Mouse (Mus musculus) adrenal gland (tissue): ENCODE data around the gene Dnah1.

Source experiments
- intact Hi-C: fragments of 180-260 bp; cut with DNase I; formaldehyde crosslinking; loops from one replicate; pipeline ENCODE4 v1.15.1; 2025

The Dnah1 gene

DNA sequence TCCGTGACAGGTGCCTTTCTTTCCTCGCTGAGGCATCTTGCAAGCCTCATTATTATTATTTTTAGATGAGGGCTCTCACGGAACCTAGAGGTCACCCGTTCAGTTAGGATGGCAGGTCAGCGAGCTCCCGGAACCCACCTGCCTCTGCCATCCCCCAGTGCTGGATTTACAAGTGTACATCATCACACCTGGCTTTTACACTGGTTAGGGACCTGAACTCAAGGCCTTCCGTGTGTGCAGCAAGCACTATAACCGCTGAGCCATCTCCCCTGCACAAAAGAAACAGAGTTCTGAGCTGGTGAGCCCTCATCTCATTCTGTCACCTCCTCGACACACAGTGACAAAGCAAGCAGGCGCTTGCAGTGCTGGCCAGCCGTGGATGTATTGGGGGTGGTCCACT lies 2.5 kb downstream of the Dnah1 start:
- intact Hi-C loops, result loop anchor here (5.0 kb wide), 1 partner anchor 39 kb away; no protein-coding TSS in a partner anchor

DNA sequence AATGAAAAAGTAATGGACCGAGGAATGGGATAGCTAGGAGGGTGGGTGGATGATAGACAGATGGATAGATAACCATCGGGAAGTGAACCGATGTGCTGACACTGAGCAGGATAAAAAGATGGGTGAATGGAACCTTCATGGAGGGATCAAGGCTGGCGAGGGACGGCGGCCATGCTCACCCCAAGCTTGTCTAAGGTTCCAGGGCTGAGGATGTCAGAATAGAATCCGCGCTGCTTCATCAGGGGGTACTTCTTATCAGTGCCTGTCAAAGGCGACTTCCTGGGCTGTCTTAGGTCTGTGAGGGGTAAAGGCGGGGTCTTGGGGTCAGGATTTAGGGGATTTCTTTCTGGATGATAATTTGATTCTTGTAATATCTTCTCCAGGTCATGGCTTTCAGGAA lies 4.2 kb downstream of the Dnah1 start:
- intact Hi-C loops, result no loop called here

GRCm38 (mm10) chr14:31317754-31318153 lies 5.9 kb downstream of the Dnah1 start:
- intact Hi-C loops, result no loop called here

DNA sequence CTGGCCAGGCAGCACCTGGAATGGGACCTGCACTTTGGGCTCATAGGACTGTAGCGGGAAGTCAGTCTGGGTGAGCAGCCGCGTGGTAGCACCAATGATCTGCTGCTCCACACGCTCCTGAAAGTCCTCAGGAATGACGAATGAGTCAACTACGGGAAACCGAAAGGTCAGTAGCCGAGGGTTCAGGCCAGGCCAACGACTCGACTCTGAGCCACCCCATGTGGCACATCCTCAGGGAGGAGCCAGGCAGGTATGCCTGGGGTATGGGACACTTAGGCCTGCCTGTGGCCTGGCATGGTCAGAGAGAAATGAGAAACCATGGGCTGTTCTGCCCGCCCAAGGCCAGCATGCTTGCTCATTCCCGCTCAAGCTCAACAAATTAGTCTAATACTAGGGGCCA lies 7.1 kb downstream of the Dnah1 start:
- intact Hi-C loops, result no loop called here

DNA sequence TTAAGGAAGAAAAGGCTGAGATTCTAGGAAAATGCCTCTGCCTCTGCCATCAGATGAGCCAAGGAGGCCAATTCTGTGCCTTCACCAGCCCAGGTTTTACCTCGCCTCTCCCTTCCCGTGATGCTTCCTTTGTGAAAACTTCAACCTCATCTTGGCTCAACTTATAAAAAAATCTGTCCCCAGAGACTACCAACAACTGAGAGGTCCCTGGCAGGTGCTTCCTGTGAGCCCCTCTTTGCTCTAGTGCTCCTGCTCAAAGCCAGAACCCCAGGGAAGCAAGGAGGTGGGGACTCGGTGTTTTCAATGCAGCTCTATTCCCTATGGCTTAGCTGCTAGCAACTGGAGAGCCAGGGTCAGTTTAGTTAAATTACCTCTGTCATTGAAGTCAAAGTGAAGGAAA lies 10.5 kb downstream of the Dnah1 start:
- intact Hi-C loops, result no loop called here

- intact Hi-C loops, result no loop called here
These were observed 38.0 kb downstream of the Dnah1 start for GRCm38 (mm10) chr14:31285728-31286127.

GRCm38 (mm10) chr14:31272164-31272563 lies 51.5 kb downstream of the Dnah1 start:
- intact Hi-C loops, result loop anchor here (2.0 to 5.0 kb wide), 2 partner anchors 55 to 201 kb away; no protein-coding TSS in a partner anchor

DNA sequence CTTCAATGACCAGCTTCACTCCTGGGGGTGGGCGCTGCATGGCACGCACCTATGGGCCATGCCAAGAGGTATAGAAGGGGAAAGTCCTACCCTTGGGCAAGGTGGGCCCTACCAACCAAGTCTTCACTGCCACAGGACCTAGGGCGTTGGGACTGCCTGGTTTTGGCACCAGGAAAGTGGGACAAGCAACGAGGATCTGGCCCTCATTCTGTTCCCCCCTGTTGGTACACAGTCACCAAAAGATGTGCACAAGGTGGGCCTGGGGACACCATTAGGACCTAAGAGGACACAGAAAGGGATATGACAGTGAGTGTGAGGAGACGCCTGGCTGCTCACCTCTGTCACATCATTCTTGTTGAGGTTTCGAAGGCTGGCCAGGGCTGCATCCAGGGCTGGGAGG lies 52.6 kb downstream of the Dnah1 start:
- intact Hi-C loops, result loop anchor here (5.0 kb wide), 1 partner anchor 56 kb away; no protein-coding TSS in a partner anchor

GRCm38 (mm10) chr14:31269456-31270100 lies 54.1 kb downstream of the Dnah1 start:
- intact Hi-C loops, result loop anchor here (5.0 kb wide), 1 partner anchor 58 kb away; no protein-coding TSS in a partner anchor

DNA sequence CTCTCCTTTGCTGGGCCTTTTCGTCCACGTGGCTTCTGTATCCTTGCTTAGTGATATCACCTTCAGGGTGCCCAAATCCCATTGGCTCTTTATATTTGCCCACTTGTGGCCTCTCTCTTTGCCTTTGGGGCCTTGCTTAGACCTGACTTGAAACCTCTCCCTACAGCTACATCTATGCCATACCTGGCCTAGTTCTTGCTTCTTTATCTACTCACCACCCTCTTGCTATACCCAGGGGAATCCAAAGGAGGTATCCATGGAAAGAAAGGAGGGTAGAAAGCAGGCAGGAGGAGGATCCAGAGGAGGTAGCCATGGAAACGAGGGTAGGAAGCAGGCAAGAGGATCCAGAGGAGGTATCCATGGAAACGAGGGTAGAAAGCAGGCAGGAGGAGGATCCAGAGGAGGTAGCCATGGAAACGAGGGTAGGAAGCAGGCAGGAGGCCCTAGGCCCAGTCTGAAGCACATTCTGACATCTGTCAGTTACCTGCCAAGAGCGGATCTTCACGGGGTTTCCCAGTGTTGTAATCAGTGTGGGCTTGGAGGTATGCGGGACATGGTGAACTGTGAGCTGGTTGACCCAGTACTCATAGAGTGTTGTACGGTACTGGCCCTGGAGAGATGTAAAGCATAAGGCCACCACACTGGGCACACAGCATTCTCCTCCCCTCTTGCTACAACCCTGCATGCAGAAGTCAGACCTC lies 55.2 kb downstream of the Dnah1 start:
- intact Hi-C loops, result no loop called here

GRCm38 (mm10) chr14:31267649-31268048 lies 56.0 kb downstream of the Dnah1 start:
- intact Hi-C loops, result no loop called here

DNA sequence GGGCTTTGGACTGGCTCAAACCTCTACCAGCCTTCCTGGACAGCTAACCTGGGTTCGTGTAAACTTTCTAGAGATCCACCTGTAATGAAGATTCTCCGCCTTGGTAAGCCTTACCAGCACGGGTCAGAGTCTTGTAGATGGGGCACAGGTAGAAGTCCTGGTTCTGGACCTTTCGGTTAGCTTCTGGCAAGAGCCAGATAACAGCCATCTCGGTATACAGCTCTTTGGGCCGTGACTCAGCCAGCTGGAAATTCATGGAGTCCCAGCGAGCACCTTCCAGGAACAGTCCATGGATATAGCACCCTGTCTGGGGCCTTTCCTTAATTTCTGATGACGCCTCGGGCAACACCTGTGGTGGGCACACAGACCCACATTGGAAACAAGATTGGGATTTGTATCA lies 62.8 kb downstream of the Dnah1 start:
- intact Hi-C loops, result no loop called here

GRCm38 (mm10) chr14:31260374-31260773 lies 63.3 kb downstream of the Dnah1 start:
- intact Hi-C loops, result no loop called here

- intact Hi-C loops, result no loop called here
These were observed 65.1 kb downstream of the Dnah1 start for GRCm38 (mm10) chr14:31258476-31259050.

DNA sequence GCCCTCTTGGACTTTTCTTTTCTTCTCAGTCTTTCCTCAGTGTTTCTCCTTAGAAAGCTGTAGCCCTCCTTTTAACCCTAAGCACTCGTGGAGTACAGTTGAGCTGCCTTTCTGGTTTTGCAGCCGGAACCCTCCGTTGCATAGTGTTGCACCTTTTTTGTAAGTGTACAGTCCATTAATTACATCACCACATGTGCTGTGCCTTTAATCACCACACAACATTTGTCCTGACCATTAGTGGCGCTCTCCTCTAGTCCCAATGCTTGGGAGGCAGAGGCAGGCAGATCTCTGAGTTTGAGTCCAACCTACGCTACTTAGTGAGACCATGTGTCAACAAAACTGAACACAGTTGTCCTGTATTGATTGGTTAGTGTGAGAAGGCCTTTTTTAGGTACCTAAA lies 71.6 kb downstream of the Dnah1 start:
- intact Hi-C loops, result no loop called here

- intact Hi-C loops, result no loop called here
These were observed 72.1 kb downstream of the Dnah1 start for GRCm38 (mm10) chr14:31251626-31252025.

DNA sequence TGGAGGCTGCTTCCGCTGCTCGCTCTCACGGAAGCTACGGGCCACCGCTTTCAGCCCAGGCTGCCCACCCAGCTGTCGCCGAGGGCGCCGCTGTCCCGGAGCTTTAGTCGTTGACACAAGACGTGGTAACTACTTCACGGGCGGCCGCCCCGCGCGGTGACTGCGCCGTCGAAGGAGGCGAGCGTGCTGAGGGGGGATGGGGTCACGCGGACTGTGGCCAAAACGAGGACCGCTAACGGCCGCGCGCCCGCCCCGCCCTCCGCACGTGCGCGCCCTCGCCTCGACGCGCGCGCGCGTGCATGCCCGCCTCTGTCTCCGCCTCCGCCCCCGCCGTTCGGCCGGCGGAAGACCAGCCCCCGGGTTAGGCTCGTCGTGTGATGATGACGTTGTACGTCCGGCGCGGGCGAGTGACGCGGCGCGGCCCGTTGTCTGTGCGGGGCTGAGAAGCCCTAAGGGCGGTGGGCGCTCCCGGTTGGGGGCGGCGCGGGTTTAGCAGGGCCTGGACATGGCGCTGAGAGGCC lies 72.6 kb downstream of the Dnah1 start, which contains the start of the genes Phf7 and Bap1:
Phf7 (minus strand) TSS at position 234 of the 521 bp plus-strand sequence.
Bap1 (plus strand) TSS at position 367 of the 521 bp plus-strand sequence.
- intact Hi-C loops, result no loop called here

- intact Hi-C loops, result no loop called here
These were observed 73.2 kb downstream of the Dnah1 start for GRCm38 (mm10) chr14:31250222-31251083.

DNA sequence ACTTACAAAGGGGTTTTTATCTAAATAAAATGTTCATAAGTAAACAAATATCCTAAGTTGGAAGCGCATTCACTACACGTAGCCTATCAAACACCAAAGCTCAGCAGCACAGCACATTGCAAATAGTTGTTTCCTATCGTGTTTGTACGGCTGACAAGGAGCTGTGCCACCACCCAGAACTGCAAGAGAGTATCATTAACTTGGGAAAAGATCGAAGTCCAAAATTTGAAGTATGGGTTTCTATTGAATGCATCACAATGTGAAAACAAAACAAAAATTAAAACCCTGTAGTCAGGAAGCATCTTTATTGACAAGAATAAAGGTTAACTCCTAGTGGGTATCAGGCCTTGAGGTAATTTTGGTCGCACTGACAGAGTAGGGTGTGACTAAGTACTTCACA lies 75.3 kb downstream of the Dnah1 start:
- intact Hi-C loops, result loop anchor here (5.0 kb wide), 1 partner anchor 36 kb away; no protein-coding TSS in a partner anchor

GRCm38 (mm10) chr14:31245946-31246345 lies 77.8 kb downstream of the Dnah1 start:
- intact Hi-C loops, result loop anchor here (5.0 kb wide), 1 partner anchor 34 kb away; no protein-coding TSS in a partner anchor

DNA sequence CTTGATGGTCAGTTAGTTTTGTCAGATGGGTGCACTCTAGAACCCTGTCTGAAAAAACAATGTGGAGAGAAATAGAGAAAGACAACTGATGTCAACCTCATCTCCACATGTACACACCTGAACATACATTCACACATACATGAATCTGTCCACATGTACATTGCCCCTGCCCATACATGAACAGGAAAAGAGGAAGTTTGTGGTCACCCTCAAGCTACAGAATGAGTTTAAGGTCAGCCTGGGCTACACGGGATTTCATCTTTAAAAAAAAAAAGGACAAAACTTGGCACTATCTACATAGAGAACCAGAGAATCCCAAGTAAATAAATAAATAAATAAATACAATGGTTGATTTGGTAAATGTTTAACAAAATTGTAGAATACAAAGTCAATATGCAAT lies 78.9 kb downstream of the Dnah1 start:
- intact Hi-C loops, result loop anchor here (5.0 kb wide), 1 partner anchor 32 kb away; no protein-coding TSS in a partner anchor
